Mouse (Mus musculus): ENCODE measurements around the gene Igfbp4. TPM values are rescaled to one million over a fixed set of nuclear protein-coding genes. Genes with fewer than 3 reads are reported as not detected.
A peak's percentile ranks its signal among the peaks of the same experiment; 100 is the strongest.

Igfbp4 gene
- polyA plus RNA-seq, 1 experiment from 2014 or later = 672 TPM

DNA sequence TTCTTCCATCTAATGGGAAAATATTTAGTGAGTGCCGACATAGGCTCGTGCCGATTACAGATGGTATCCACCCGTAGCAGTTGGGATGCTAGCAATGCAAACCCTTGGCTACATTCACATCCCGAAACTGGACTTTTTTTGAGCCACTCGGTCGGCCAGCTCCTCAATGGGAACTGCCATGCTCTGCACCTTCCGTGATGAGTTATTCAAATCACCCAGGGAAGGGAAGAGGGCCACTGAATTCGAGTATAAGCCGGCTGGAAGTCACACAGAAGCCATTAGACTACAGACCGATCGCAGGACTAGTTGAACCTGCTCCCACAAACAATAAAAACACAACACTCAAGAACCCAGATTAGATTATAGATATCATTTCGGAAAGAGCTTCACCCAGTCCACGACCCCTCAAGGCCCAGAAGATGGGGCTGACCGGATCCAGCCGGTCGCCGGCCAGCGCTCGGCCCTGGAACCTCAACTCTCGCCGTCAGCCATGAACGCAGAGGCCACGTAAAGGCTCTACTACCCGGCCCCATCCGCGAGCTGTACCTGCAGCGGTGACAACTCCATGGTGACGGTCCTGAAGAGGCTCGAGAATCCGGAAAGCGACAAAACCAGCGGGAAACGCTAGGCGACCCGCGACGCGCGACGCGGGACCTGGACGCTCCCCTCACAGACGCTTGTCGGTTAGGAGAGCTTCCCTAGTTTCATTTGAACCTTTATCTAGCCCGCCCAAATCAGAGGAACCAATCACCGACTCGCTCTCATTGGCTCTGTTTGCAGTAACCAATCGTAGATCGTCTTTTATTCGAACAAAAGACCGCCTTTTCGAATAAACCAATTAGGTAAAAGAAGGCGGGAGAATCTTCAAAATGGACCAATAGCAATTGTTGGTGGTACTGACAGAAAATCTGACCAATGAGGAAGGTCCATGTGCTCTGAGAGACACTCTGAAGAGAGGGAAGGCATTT is 17.3 kb upstream of the Igfbp4 start, which contains the start of gene Top2a:
Top2a (minus strand) TSS at position 690 of the 968 bp plus-strand sequence.
- H3K4me2 ChIP-seq (ENCODE audit: low read depth, low read length) = peak within 1 kb of the TSS; percentile 74
- TF ChIP-seq CTCF (IDR thresholded peaks at IDR 0.05; ENCODE audit: low read depth) (no peak), EP300 (IDR thresholded peaks at IDR 0.05; ENCODE audit: low read depth) (peak; percentile 96)
- DNase-seq (peak; percentile 95), ATAC-seq (peak; percentile 97)
- H3K27ac ChIP-seq (ENCODE audit: low read depth) = peak within 1 kb of the TSS; percentile 72
- peak within 1 kb of the TSS; percentile 81 for H3K4me3 ChIP-seq (ENCODE audit: low read depth, low read length)
- H3K9me3 ChIP-seq (ENCODE audit: low read length) = no peaks in the 10 kb centered on the region
- H3K36me3 ChIP-seq (replicated peaks; ENCODE audit: insufficient read depth, low read length) = peaks cover 32% of the 10 kb centered on the region
- peaks cover 5% of the 10 kb centered on the region; the same call in 1 of the 2 replicates for H3K4me1 ChIP-seq (ENCODE audit: insufficient read depth)
- WGBS (ENCODE audit: insufficient replicate concordance) = under 1% methylated on average over 54 of the region's 54 CpGs
- peak within 1 kb of the TSS; percentile 89 for H3K9ac ChIP-seq (replicated peaks)
- H3K27me3 ChIP-seq (ENCODE audit: insufficient read depth, low read length) = no peaks in the 10 kb centered on the region

DNA sequence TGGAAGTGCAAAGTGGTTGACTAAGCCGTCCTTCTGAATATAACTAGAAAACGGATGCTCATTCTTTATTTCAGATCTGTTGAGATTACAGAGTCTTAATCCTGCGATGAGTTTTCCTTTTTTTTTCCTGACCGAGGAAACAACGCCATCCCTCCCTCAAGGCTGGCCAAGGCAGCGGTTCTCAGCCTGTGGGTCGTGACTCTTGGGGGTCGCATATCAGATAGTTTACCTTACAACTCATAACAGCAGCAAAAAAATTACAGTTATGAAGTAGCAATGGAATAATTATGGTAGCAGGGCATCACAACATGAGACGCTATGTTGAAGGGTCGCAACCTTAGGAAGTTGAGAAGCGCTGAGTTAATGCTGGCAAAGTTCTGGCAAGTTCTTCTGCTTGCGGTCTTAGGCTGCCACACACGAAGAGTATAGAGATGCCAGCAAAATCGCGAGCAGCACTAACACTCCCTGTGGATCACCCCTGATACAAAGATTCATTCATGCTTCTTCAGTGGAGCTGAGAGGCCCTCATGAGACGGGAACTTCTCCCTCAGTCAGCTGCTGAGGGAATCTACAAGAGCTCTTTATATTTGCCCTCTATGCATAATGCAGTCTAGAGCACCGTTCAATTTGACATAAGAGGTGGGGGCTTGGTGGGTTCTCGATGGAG is 16.4 kb upstream of the Igfbp4 start:
- no peak for ATAC-seq
- H3K4me3 ChIP-seq (ENCODE audit: low read depth, low read length) = peak overlapping the region; percentile 81
- peaks cover 5% of the 10 kb centered on the region; the same call in 1 of the 2 replicates for H3K4me1 ChIP-seq (ENCODE audit: insufficient read depth)
- TF ChIP-seq CTCF (IDR thresholded peaks at IDR 0.05; ENCODE audit: low read depth) (no peak), EP300 (IDR thresholded peaks at IDR 0.05; ENCODE audit: low read depth) (no peak)
- peak overlapping the region; percentile 74 for H3K4me2 ChIP-seq (ENCODE audit: low read depth, low read length)
- peaks cover 25% of the 10 kb centered on the region for H3K36me3 ChIP-seq (replicated peaks; ENCODE audit: insufficient read depth, low read length)
- H3K27ac ChIP-seq (ENCODE audit: low read depth) = 0 out of 2 replicates have a peak overlapping the region, but pooled peaks have one; percentile 41
- 38% methylated on average over 18 of the region's 18 CpGs for WGBS (ENCODE audit: insufficient replicate concordance)
- no peak for DNase-seq
- no peaks in the 10 kb centered on the region for H3K27me3 ChIP-seq (ENCODE audit: insufficient read depth, low read length)
- H3K9me3 ChIP-seq (ENCODE audit: low read length) = no peaks in the 10 kb centered on the region
- peak overlapping the region; percentile 28; the same call in 1 of the 2 replicates for H3K9ac ChIP-seq (replicated peaks)

DNA sequence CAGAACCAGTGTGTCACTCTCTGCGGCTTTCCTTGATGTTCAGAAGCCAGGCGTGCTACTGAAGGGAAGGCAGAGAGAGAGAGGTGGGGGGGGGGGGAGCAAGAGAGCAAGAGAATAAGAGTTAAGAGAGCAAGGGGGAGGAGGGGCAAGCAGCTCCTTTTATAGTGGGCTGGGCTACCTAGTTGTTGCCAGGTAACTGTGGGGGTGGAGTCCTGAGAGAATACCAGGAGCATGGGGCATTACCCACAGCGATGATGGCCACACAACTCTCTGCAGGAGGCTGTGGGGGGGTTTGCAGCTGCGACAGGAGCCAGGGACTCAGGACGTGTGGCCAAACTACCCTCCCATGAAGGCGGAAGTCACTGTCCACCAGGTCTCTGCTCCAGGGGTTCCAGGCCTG is 15.2 kb upstream of the Igfbp4 start:
- TF ChIP-seq CTCF (IDR thresholded peaks at IDR 0.05; ENCODE audit: low read depth) = no peak
- no peak for TF ChIP-seq EP300 (IDR thresholded peaks at IDR 0.05; ENCODE audit: low read depth)
- H3K9ac ChIP-seq (replicated peaks) = no peak overlapping the region
- WGBS (ENCODE audit: insufficient replicate concordance) = 93% methylated on average over 6 of the region's 6 CpGs
- peaks cover 14% of the 10 kb centered on the region for H3K36me3 ChIP-seq (replicated peaks; ENCODE audit: insufficient read depth, low read length)
- DNase-seq = no peak
- no peak overlapping the region for H3K27ac ChIP-seq (ENCODE audit: low read depth)
- no peak overlapping the region for H3K4me3 ChIP-seq (ENCODE audit: low read depth, low read length)
- H3K27me3 ChIP-seq (ENCODE audit: insufficient read depth, low read length) = no peaks in the 10 kb centered on the region
- ATAC-seq = no peak
- H3K4me1 ChIP-seq (ENCODE audit: insufficient read depth) = peaks cover 5% of the 10 kb centered on the region; the same call in 1 of the 2 replicates
- no peak overlapping the region for H3K4me2 ChIP-seq (ENCODE audit: low read depth, low read length)
- H3K9me3 ChIP-seq (ENCODE audit: low read length) = no peaks in the 10 kb centered on the region

GRCm38 (mm10) chr11:99026899-99027440 is 14.1 kb upstream of the Igfbp4 start:
- H3K27me3 ChIP-seq (ENCODE audit: insufficient read depth, low read length) = no peaks in the 10 kb centered on the region
- H3K4me1 ChIP-seq (ENCODE audit: insufficient read depth) = peaks cover 5% of the 10 kb centered on the region; the same call in 1 of the 2 replicates
- H3K4me2 ChIP-seq (ENCODE audit: low read depth, low read length) = no peak overlapping the region
- no peak for TF ChIP-seq EP300 (IDR thresholded peaks at IDR 0.05; ENCODE audit: low read depth)
- peak; percentile 32 for TF ChIP-seq CTCF (IDR thresholded peaks at IDR 0.05; ENCODE audit: low read depth)
- H3K4me3 ChIP-seq (ENCODE audit: low read depth, low read length) = no peak overlapping the region
- no peak for DNase-seq
- H3K27ac ChIP-seq (ENCODE audit: low read depth) = no peak overlapping the region
- H3K9ac ChIP-seq (replicated peaks) = no peak overlapping the region
- no peaks in the 10 kb centered on the region for H3K9me3 ChIP-seq (ENCODE audit: low read length)
- ATAC-seq = no peak
- peaks cover 5% of the 10 kb centered on the region for H3K36me3 ChIP-seq (replicated peaks; ENCODE audit: insufficient read depth, low read length)
- WGBS (ENCODE audit: insufficient replicate concordance) = 75% methylated on average over 12 of the region's 12 CpGs

DNA sequence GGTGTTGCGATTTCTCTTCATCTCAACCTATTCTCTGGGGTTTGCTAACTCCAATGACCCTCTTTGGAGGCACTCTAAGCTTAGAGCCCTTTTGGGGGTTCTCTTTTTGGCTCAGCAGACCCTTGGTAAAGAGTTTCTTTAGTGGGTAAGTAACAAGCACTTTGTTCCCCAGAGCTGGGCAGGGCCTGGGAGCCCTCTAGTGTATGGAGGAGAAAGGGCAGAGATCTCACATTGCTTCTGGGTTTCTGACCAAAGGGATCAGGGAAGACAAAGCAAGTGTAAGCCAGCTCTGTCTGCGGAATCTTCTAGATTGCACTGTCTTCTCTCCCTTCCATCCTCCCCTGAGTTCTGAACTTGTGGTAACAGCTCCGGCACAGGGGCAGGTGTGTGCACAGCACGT is 5.7 kb upstream of the Igfbp4 start:
- Histone ChIP-seq H3K4me2 (ENCODE audit: low read depth, low read length) (no peak overlapping the region), H3K4me3 (ENCODE audit: low read depth, low read length) (no peak overlapping the region), H3K9me3 (ENCODE audit: low read length) (no peaks in the 10 kb centered on the region), H3K36me3 (replicated peaks; ENCODE audit: insufficient read depth, low read length) (no peaks in the 10 kb centered on the region), H3K27ac (ENCODE audit: low read depth) (no peak overlapping the region), H3K27me3 (ENCODE audit: insufficient read depth, low read length) (no peaks in the 10 kb centered on the region), H3K9ac (replicated peaks) (no peak overlapping the region), H3K4me1 (ENCODE audit: insufficient read depth) (peaks cover under 1% of the 10 kb centered on the region; the same call in 1 of the 2 replicates)
- ATAC-seq (no peak), DNase-seq (no peak)
- TF ChIP-seq EP300 (IDR thresholded peaks at IDR 0.05; ENCODE audit: low read depth) (no peak), CTCF (IDR thresholded peaks at IDR 0.05; ENCODE audit: low read depth) (peak; percentile 51)
- WGBS (ENCODE audit: insufficient replicate concordance) = 68% methylated on average over 4 of the region's 4 CpGs

Data from liver, postnatal 0 days (tissue).